20 mouse cellular contexts compared by ENCODE assay signal in the genomic region with DNA sequence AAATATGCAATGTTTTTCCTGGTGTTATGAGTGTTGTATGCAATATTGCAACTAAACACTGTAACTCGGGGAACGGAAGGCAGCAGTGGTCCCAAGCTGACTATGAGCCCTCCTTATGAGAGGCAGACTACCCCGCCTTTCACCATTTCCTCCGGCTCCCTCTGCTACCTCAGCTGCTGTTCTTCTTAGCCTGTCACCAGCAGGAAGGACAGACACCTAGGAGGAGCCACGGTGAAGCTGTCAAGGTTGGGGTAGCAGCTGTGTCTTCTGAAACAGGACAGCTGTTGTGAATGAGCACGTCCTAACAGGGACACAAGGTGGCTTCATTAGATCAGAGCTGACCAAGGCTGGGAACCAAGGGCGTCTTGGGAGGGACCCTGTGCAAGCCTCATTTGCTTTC. TPM values are rescaled to one million over a fixed set of nuclear protein-coding genes. Genes with fewer than 3 reads are reported as not detected.
DNase-seq lines count a peak whose midpoint lies in the region; ATAC-seq and TF ChIP-seq lines count a peak whose summit lies in the region.
"Had no signal": no experiment of that assay in that cellular context is flagged by ENCODE, and none has a peak within 500 bp of the region (broad histone marks: within the 10 kb centered on the region; RNA-seq: fewer than 3 reads in every experiment).

No protein-coding gene starts in this region.

- no peaks in the 10 kb centered on the region for H3K9me3 ChIP-seq in hindbrain, embryonic 11.5 days (ENCODE audit: control insufficient read depth, low read length)
- no peaks in the 10 kb centered on the region for H3K9me3 ChIP-seq in hindbrain, postnatal 0 days (ENCODE audit: low read length)
- no peaks in the 10 kb centered on the region for H3K9me3 ChIP-seq in midbrain, embryonic 11.5 days (ENCODE audit: control insufficient read depth, low read length)
- no peaks in the 10 kb centered on the region for H3K9me3 ChIP-seq in midbrain, embryonic 13.5 days
- H3K9me3 ChIP-seq: embryonic facial prominence, embryonic 12.5 days; midbrain, embryonic 10.5 days had no signal

- 72% methylated on average over 7 of the region's 7 CpGs for WGBS in hindbrain, embryonic 11.5 days
- 55% methylated on average over 7 of the region's 7 CpGs for WGBS in hindbrain, postnatal 0 days
- 87% methylated on average over 7 of the region's 7 CpGs for WGBS in midbrain, embryonic 11.5 days
- 81% methylated on average over 7 of the region's 7 CpGs for WGBS in midbrain, embryonic 13.5 days

- 0 out of 2 replicates have a peak, but pooled peaks have one; percentile 22 for ATAC-seq in hindbrain, embryonic 11.5 days (ENCODE audit: low FRiP score)
- ATAC-seq in hindbrain, postnatal 0 days: no peak
- ATAC-seq in midbrain, embryonic 11.5 days (ENCODE audit: low FRiP score): no peak
- ATAC-seq in midbrain, embryonic 13.5 days: no peak
- ATAC-seq in granulocyte monocyte progenitor cell, adult 5-6 weeks (replicated peaks; ENCODE audit: poor library complexity, severe bottlenecking): no peak
- ATAC-seq: activated CD4-positive, CD25-positive, alpha-beta regulatory T cell, adult 4 months had no signal

- H3K36me3 ChIP-seq in hindbrain, embryonic 11.5 days (ENCODE audit: control insufficient read depth, insufficient read depth, low read length): no peaks in the 10 kb centered on the region
- H3K36me3 ChIP-seq in hindbrain, postnatal 0 days (ENCODE audit: insufficient read depth, low read length): no peaks in the 10 kb centered on the region
- H3K36me3 ChIP-seq in midbrain, embryonic 11.5 days (ENCODE audit: control insufficient read depth, insufficient read depth, low read length): no peaks in the 10 kb centered on the region
- H3K36me3 ChIP-seq in midbrain, embryonic 13.5 days: no peaks in the 10 kb centered on the region
- no peaks in the 10 kb centered on the region for H3K36me3 ChIP-seq in myocyte (ENCODE audit: control insufficient read depth, insufficient read depth)
- H3K36me3 ChIP-seq: embryonic facial prominence, embryonic 12.5 days; midbrain, embryonic 10.5 days had no signal

- peak; percentile 25 for DNase-seq in embryo, embryonic 11 days
- no peak for DNase-seq in embryo, embryonic 9.5 days (ENCODE audit: extremely low spot score)
- DNase-seq in hindbrain, embryonic 11.5 days (ENCODE audit: low spot score): peak; percentile 17
- DNase-seq in hindbrain, postnatal 0 days (ENCODE audit: low spot score): no peak
- DNase-seq in midbrain, embryonic 11.5 days (ENCODE audit: low spot score, missing footprints): peak; percentile 82
- DNase-seq: cerebellum, postnatal 10 days; layer of hippocampus, postnatal 36 days; right cerebral cortex, adult 18-20 months; spleen, adult 18-20 months had no signal

- H3K4me2 ChIP-seq in hindbrain, embryonic 11.5 days (replicated peaks; ENCODE audit: low read depth, low read length): no peak overlapping the region
- no peak overlapping the region for H3K4me2 ChIP-seq in hindbrain, postnatal 0 days (ENCODE audit: low read depth, low read length)
- no peak overlapping the region for H3K4me2 ChIP-seq in midbrain, embryonic 11.5 days
- no peak overlapping the region for H3K4me2 ChIP-seq in midbrain, embryonic 13.5 days (replicated peaks)
- peak overlapping the region; percentile 64 for H3K4me2 ChIP-seq in myocyte (ENCODE audit: low read depth)
- H3K4me2 ChIP-seq: embryonic facial prominence, embryonic 12.5 days had no signal

- no peak overlapping the region for H3ac ChIP-seq in myocyte (ENCODE audit: control insufficient read depth, insufficient read length)

- H3K4me3 ChIP-seq in hindbrain, embryonic 11.5 days (ENCODE audit: low read depth, low read length): no peak overlapping the region
- no peak overlapping the region for H3K4me3 ChIP-seq in hindbrain, postnatal 0 days (ENCODE audit: low read length)
- no peak overlapping the region for H3K4me3 ChIP-seq in midbrain, embryonic 11.5 days (ENCODE audit: low read depth, low read length)
- H3K4me3 ChIP-seq in midbrain, embryonic 13.5 days (replicated peaks): no peak overlapping the region
- no peak overlapping the region for H3K4me3 ChIP-seq in myocyte
- H3K4me3 ChIP-seq: embryonic facial prominence, embryonic 12.5 days; midbrain, embryonic 10.5 days had no signal

- TF ChIP-seq CTCF in hindbrain, postnatal 0 days (IDR thresholded peaks at IDR 0.05; ENCODE audit: low read depth): no peak

- H3K4me1 ChIP-seq in hindbrain, embryonic 11.5 days (replicated peaks; ENCODE audit: control insufficient read depth, insufficient read depth, low read length): peaks cover 6% of the 10 kb centered on the region; the same call in 1 of the 2 replicates
- no peaks in the 10 kb centered on the region for H3K4me1 ChIP-seq in hindbrain, postnatal 0 days (ENCODE audit: insufficient read depth, low read length)
- peaks cover 6% of the 10 kb centered on the region; the same call in 1 of the 2 replicates for H3K4me1 ChIP-seq in midbrain, embryonic 11.5 days (ENCODE audit: control insufficient read depth, insufficient read depth, low read length)
- H3K4me1 ChIP-seq in midbrain, embryonic 13.5 days (replicated peaks): peaks cover 18% of the 10 kb centered on the region; the same call in 1 of the 2 replicates

- TF ChIP-seq POLR2A in myocyte (IDR thresholded peaks at IDR 0.05; ENCODE audit: insufficient read length, low read depth): no peak

- no peaks in the 10 kb centered on the region for H3K79me2 ChIP-seq in myocyte (ENCODE audit: control insufficient read depth, insufficient read depth)

- H3K27me3 ChIP-seq in hindbrain, embryonic 11.5 days (ENCODE audit: control insufficient read depth, insufficient read depth, low read length): no peaks in the 10 kb centered on the region
- H3K27me3 ChIP-seq in hindbrain, postnatal 0 days (ENCODE audit: insufficient read depth, low read length): no peaks in the 10 kb centered on the region
- H3K27me3 ChIP-seq in midbrain, embryonic 11.5 days (ENCODE audit: control insufficient read depth, insufficient read depth, low read length): no peaks in the 10 kb centered on the region
- no peaks in the 10 kb centered on the region for H3K27me3 ChIP-seq in midbrain, embryonic 13.5 days
- no peaks in the 10 kb centered on the region for H3K27me3 ChIP-seq in myocyte (ENCODE audit: control insufficient read depth, insufficient read depth, insufficient read length)
- H3K27me3 ChIP-seq: embryonic facial prominence, embryonic 12.5 days had no signal

- no peak overlapping the region for H3K27ac ChIP-seq in hindbrain, embryonic 11.5 days (ENCODE audit: low read depth, low read length)
- H3K27ac ChIP-seq in hindbrain, postnatal 0 days: no peak overlapping the region
- no peak overlapping the region for H3K27ac ChIP-seq in midbrain, embryonic 11.5 days (ENCODE audit: low read depth, low read length)
- no peak overlapping the region for H3K27ac ChIP-seq in midbrain, embryonic 13.5 days
- H3K27ac ChIP-seq: embryonic facial prominence, embryonic 12.5 days had no signal

- no peak overlapping the region for H3K9ac ChIP-seq in hindbrain, embryonic 11.5 days (ENCODE audit: low read depth, low read length)
- no peak overlapping the region for H3K9ac ChIP-seq in hindbrain, postnatal 0 days (replicated peaks; ENCODE audit: low read length)
- H3K9ac ChIP-seq in midbrain, embryonic 11.5 days (ENCODE audit: low read length): no peak overlapping the region
- no peak overlapping the region for H3K9ac ChIP-seq in midbrain, embryonic 13.5 days (replicated peaks)
- H3K9ac ChIP-seq: embryonic facial prominence, embryonic 12.5 days had no signal

TF ChIP-seq in myocyte, 11 proteins besides CTCF, POLR2A, EP300 and RAD21:
- no peak for TF ChIP-seq TCF3 (IDR thresholded peaks at IDR 0.05; ENCODE audit: insufficient read length, low read depth)
- peak in 2 of 3 experiments; percentile 30 to 39 for TF ChIP-seq MYOG (IDR thresholded peaks at IDR 0.05; ENCODE audit: control insufficient read depth in 1 of 3, insufficient read depth in 1 of 3, insufficient read length in 2 of 3, low read depth in 2 of 3)
- TF ChIP-seq MAX (IDR thresholded peaks at IDR 0.05; ENCODE audit: low read depth): no peak
- TF ChIP-seq MYOD1 (IDR thresholded peaks at IDR 0.05; ENCODE audit: control insufficient read depth in 1 of 3, insufficient read length in 2 of 3, low read depth in 2 of 3): peak in 2 of 3 experiments; percentile 7 to 61
TF ChIP-seq in myocyte: peak in this region for 2.

RNA-seq across cellular contexts. Expression of a gene that starts 20.1 kb away (rescaled TPM):
- polyA plus RNA-seq in hindbrain, embryonic 11.5 days (2014; fragmentation: Nextera tagmentation; extraction: Ambion mirVana): not detected in 2 replicates
- not detected in 2 replicates for total RNA-seq in hindbrain, postnatal 0 days (2014; rRNA removed)
- not detected in 2 replicates for polyA plus RNA-seq in hindbrain, postnatal 0 days (2015; fragmentation: Nextera tagmentation; extraction: Ambion mirVana)
- not detected in 2 replicates for polyA plus RNA-seq in midbrain, embryonic 11.5 days (2014; fragmentation: Nextera tagmentation; extraction: Ambion mirVana)
- polyA plus RNA-seq in midbrain, embryonic 13.5 days (2015; fragmentation: Nextera tagmentation; extraction: Ambion mirVana): 0.12 TPM in 1 of 2 replicates, not detected in the other
- polyA plus RNA-seq in myocyte (2012; fragmentation: generic; extraction: Trizol): 0.89 TPM
- total RNA-seq in granulocyte monocyte progenitor cell, adult 5-6 weeks (2014; fragmentation: Nextera tagmentation): not detected in 2 replicates
- not detected in 2 replicates for total RNA-seq in granulocyte monocyte progenitor cell, adult 5-6 weeks (2017)
- total RNA-seq: adrenal gland, postnatal 4 days; gastrocnemius, postnatal 10 days; heart, postnatal 14 days; layer of hippocampus, postnatal 36 days had no signal
- polyA plus RNA-seq: activated CD4-positive, CD25-positive, alpha-beta regulatory T cell, adult 4 months; embryonic facial prominence, embryonic 12.5 days; intestine, embryonic 14.5 days; limb, embryonic 11.5 days; midbrain, embryonic 10.5 days had no signal

RNA-seq across cellular contexts. Expression of a gene that starts 59.6 kb away (rescaled TPM):
- polyA plus RNA-seq in hindbrain, embryonic 11.5 days (2014; fragmentation: Nextera tagmentation; extraction: Ambion mirVana): 32.5 and 34.2 TPM in 2 replicates
- total RNA-seq in hindbrain, postnatal 0 days (2014; rRNA removed): 75.7 and 79.0 TPM in 2 replicates
- polyA plus RNA-seq in hindbrain, postnatal 0 days (2015; fragmentation: Nextera tagmentation; extraction: Ambion mirVana): 86.6 and 92.0 TPM in 2 replicates
- 29.3 and 33.0 TPM in 2 replicates for polyA plus RNA-seq in midbrain, embryonic 11.5 days (2014; fragmentation: Nextera tagmentation; extraction: Ambion mirVana)
- polyA plus RNA-seq in midbrain, embryonic 13.5 days (2015; fragmentation: Nextera tagmentation; extraction: Ambion mirVana): 67.0 and 74.1 TPM in 2 replicates
- polyA plus RNA-seq in myocyte (2012; fragmentation: generic; extraction: Trizol): 6.3 TPM
- 1.7 and 4.4 TPM in 2 replicates for total RNA-seq in granulocyte monocyte progenitor cell, adult 5-6 weeks (2014; fragmentation: Nextera tagmentation)
- total RNA-seq in granulocyte monocyte progenitor cell, adult 5-6 weeks (2017): 2.3 and 2.5 TPM in 2 replicates

RNA-seq across cellular contexts. Expression of a gene that starts 59.6 kb away (rescaled TPM):
- polyA plus RNA-seq in hindbrain, embryonic 11.5 days (2014; fragmentation: Nextera tagmentation; extraction: Ambion mirVana): 2.6 and 4.1 TPM in 2 replicates
- total RNA-seq in hindbrain, postnatal 0 days (2014; rRNA removed): 5.7 and 8.3 TPM in 2 replicates
- 10.3 and 13.2 TPM in 2 replicates for polyA plus RNA-seq in hindbrain, postnatal 0 days (2015; fragmentation: Nextera tagmentation; extraction: Ambion mirVana)
- polyA plus RNA-seq in midbrain, embryonic 11.5 days (2014; fragmentation: Nextera tagmentation; extraction: Ambion mirVana): 1.8 and 2.9 TPM in 2 replicates
- 2.7 and 3.4 TPM in 2 replicates for polyA plus RNA-seq in midbrain, embryonic 13.5 days (2015; fragmentation: Nextera tagmentation; extraction: Ambion mirVana)
- polyA plus RNA-seq in myocyte (2012; fragmentation: generic; extraction: Trizol): 30.5 TPM
- total RNA-seq in granulocyte monocyte progenitor cell, adult 5-6 weeks (2014; fragmentation: Nextera tagmentation): 3.1 and 10.8 TPM in 2 replicates
- 6.7 and 29.6 TPM in 2 replicates for total RNA-seq in granulocyte monocyte progenitor cell, adult 5-6 weeks (2017)

Comparison
In these comparisons a context has a peak if more than half of its experiments do, and no peak if none do; other contexts are left out.
1. DNase-seq: peak in embryo, embryonic 11 days (single experiment), hindbrain, embryonic 11.5 days (single experiment) and midbrain, embryonic 11.5 days (single experiment); none in embryo, embryonic 9.5 days (single experiment) and hindbrain, postnatal 0 days (single experiment).